Mouse (Mus musculus) embryonic facial prominence, embryonic 10.5 days (tissue): ENCODE data around the gene Arhgef26. TPM values are rescaled to one million over a fixed set of nuclear protein-coding genes. Genes with fewer than 3 reads are reported as not detected.

Source experiments
- DNase-seq: peaks from one replicate; pipeline ENCODE4 v3.0.0-alpha.2; 2017; ENCODE audit warnings: low spot score
- H3K27ac ChIP-seq: fragments of 300-500 bp; sonication (generic); replicated peaks from 2 replicates; pipeline ENCODE4 v1.5.1; 2016; ENCODE audit warnings: mild to moderate bottlenecking
- H3K27me3 ChIP-seq: fragments of 300-500 bp; sonication (generic); replicated peaks from 2 replicates; pipeline ENCODE4 v1.6.1; 2016; ENCODE audit warnings: low read depth, mild to moderate bottlenecking; ENCODE audit not compliant: poor library complexity, severe bottlenecking
- H3K36me3 ChIP-seq: fragments of 300-500 bp; sonication (generic); replicated peaks from 2 replicates; pipeline ENCODE4 v1.6.1; 2016; ENCODE audit warnings: mild to moderate bottlenecking, moderate library complexity
- H3K4me1 ChIP-seq: fragments of 300-500 bp; sonication (generic); 2 replicates; pipeline ENCODE4 v1.6.1; 2016
- H3K4me3 ChIP-seq: fragments of 300-500 bp; sonication (generic); 2 replicates; pipeline ENCODE4 v1.5.1; 2016; ENCODE audit warnings: mild to moderate bottlenecking, moderate library complexity
- H3K9me3 ChIP-seq: fragments of 300-500 bp; sonication (generic); 2 replicates; pipeline ENCODE4 v1.6.1; 2016; ENCODE audit warnings: mild to moderate bottlenecking
- WGBS: fragments of 180-500 bp; shearing (Covaris S2); methylation state at CpG from one replicate; pipeline ENCODE4 v1.1.7; 2016; 5-methylcytosine and 5-hydroxymethylcytosine counted together
- polyA plus RNA-seq: library from polyadenylated mRNA; unstranded; fragments of >200 nt; fragmentation: Nextera tagmentation; extraction: Ambion mirVana; gene quantifications from 2 replicates; pipeline ENCODE4 v1.2.1, GENCODE M21; 2016

The Arhgef26 gene
- polyA plus RNA-seq: 6.9 and 8.2 TPM in 2 replicates

GRCm38 (mm10) chr3:62338044-62338443 is at the start of gene Arhgef26:
Arhgef26 (plus strand) TSS chr3:62338344.
- DNase-seq: no peak
- Histone ChIP-seq H3K4me3 (peak within 1 kb of the TSS; percentile 81), H3K27ac (peak within 1 kb of the TSS; percentile 86), H3K9me3 (no peaks in the 10 kb centered on the region), H3K4me1 (peaks cover 23% of the 10 kb centered on the region), H3K36me3 (no peaks in the 10 kb centered on the region), H3K27me3 (peaks cover 30% of the 10 kb centered on the region)
- 78% methylated on average over 3 of the region's 3 CpGs for WGBS

- 90% methylated on average over 3 of the region's 3 CpGs for WGBS
- no peaks in the 10 kb centered on the region for H3K36me3 ChIP-seq
- H3K9me3 ChIP-seq: no peaks in the 10 kb centered on the region
- H3K4me1 ChIP-seq: no peaks in the 10 kb centered on the region
- DNase-seq: no peak
- no peaks in the 10 kb centered on the region for H3K27me3 ChIP-seq
- no peak overlapping the region for H3K27ac ChIP-seq
- no peak overlapping the region for H3K4me3 ChIP-seq
Measured at GRCm38 (mm10) chr3:62310493-62310892, 27.7 kb upstream of the Arhgef26 start.

- no peaks in the 10 kb centered on the region for H3K4me1 ChIP-seq
- 92% methylated on average over 5 of the region's 5 CpGs for WGBS
- no peaks in the 10 kb centered on the region for H3K27me3 ChIP-seq
Measured at GRCm38 (mm10) chr3:62311224-62311623, 26.9 kb upstream of the Arhgef26 start.

GRCm38 (mm10) chr3:62324708-62325107 is 13.4 kb upstream of the Arhgef26 start:
- Histone ChIP-seq H3K4me1 (no peaks in the 10 kb centered on the region), H3K4me3 (no peak overlapping the region), H3K36me3 (no peaks in the 10 kb centered on the region), H3K27me3 (no peaks in the 10 kb centered on the region), H3K9me3 (no peaks in the 10 kb centered on the region), H3K27ac (no peak overlapping the region)
- no peak for DNase-seq
- 64% methylated on average over 1 of the region's 1 CpGs for WGBS

More at GRCm38 (mm10) chr3:62311224-62311623, 26.9 kb upstream of the Arhgef26 start:
- Histone ChIP-seq H3K4me3 (no peak overlapping the region), H3K27ac (no peak overlapping the region), H3K36me3 (no peaks in the 10 kb centered on the region), H3K9me3 (no peaks in the 10 kb centered on the region)
- no peak for DNase-seq

- Histone ChIP-seq H3K36me3 (no peaks in the 10 kb centered on the region), H3K27ac (no peak overlapping the region), H3K4me1 (no peaks in the 10 kb centered on the region), H3K9me3 (no peaks in the 10 kb centered on the region), H3K4me3 (no peak overlapping the region), H3K27me3 (no peaks in the 10 kb centered on the region)
- no peak for DNase-seq
- WGBS: 79% methylated on average over 2 of the region's 2 CpGs
Measured at GRCm38 (mm10) chr3:62327903-62328302, 10.2 kb upstream of the Arhgef26 start.

GRCm38 (mm10) chr3:62338461-62338853 is 313 bp downstream of the Arhgef26 start:
- Histone ChIP-seq H3K27ac (peak overlapping the region; percentile 86), H3K4me3 (peak overlapping the region; percentile 81), H3K36me3 (no peaks in the 10 kb centered on the region), H3K9me3 (no peaks in the 10 kb centered on the region), H3K4me1 (peaks cover 23% of the 10 kb centered on the region), H3K27me3 (peaks cover 30% of the 10 kb centered on the region)
- WGBS: 2% methylated on average over 17 of the region's 17 CpGs
- no peak for DNase-seq

- H3K4me3 ChIP-seq: peak overlapping the region; percentile 81
- H3K27me3 ChIP-seq: peaks cover 30% of the 10 kb centered on the region
- peak overlapping the region; percentile 86 for H3K27ac ChIP-seq
- no peaks in the 10 kb centered on the region for H3K9me3 ChIP-seq
- WGBS: under 1% methylated on average over 68 of the region's 68 CpGs
- no peaks in the 10 kb centered on the region for H3K36me3 ChIP-seq
- peaks cover 23% of the 10 kb centered on the region for H3K4me1 ChIP-seq
- DNase-seq: peak; percentile 87
Measured at GRCm38 (mm10) chr3:62338854-62339515, 841 bp downstream of the Arhgef26 start.

- Histone ChIP-seq H3K27ac (peak overlapping the region; percentile 86), H3K36me3 (no peaks in the 10 kb centered on the region), H3K4me1 (peaks cover 23% of the 10 kb centered on the region), H3K9me3 (no peaks in the 10 kb centered on the region), H3K27me3 (peaks cover 30% of the 10 kb centered on the region), H3K4me3 (peak overlapping the region; percentile 81)
- DNase-seq: peak; percentile 68
- under 1% methylated on average over 53 of the region's 53 CpGs for WGBS
Measured at GRCm38 (mm10) chr3:62339516-62340051, 1.4 kb downstream of the Arhgef26 start.

GRCm38 (mm10) chr3:62340154-62340760 is 2.1 kb downstream of the Arhgef26 start:
- DNase-seq: peak; percentile 20
- H3K27ac ChIP-seq: peak overlapping the region; percentile 86; the same call in 1 of the 2 replicates

GRCm38 (mm10) chr3:62340861-62341260 is 2.7 kb downstream of the Arhgef26 start:
- H3K9me3 ChIP-seq: no peaks in the 10 kb centered on the region
- no peak overlapping the region for H3K27ac ChIP-seq
- H3K36me3 ChIP-seq: 0 out of 2 replicates have a peak, but pooled peaks cover 3% of the 10 kb centered on the region
- WGBS: 8% methylated on average over 2 of the region's 2 CpGs
- DNase-seq: no peak
- peaks cover 23% of the 10 kb centered on the region for H3K4me1 ChIP-seq
- H3K27me3 ChIP-seq: peaks cover 30% of the 10 kb centered on the region
- H3K4me3 ChIP-seq: peak overlapping the region; percentile 81

More at GRCm38 (mm10) chr3:62340154-62340760, 2.1 kb downstream of the Arhgef26 start:
- Histone ChIP-seq H3K36me3 (0 out of 2 replicates have a peak, but pooled peaks cover 2% of the 10 kb centered on the region), H3K4me1 (peaks cover 23% of the 10 kb centered on the region), H3K4me3 (peak overlapping the region; percentile 81), H3K27me3 (peaks cover 30% of the 10 kb centered on the region), H3K9me3 (no peaks in the 10 kb centered on the region)
- 7% methylated on average over 16 of the region's 16 CpGs for WGBS

GRCm38 (mm10) chr3:62341496-62342205 is 3.5 kb downstream of the Arhgef26 start:
- H3K4me1 ChIP-seq: peaks cover 23% of the 10 kb centered on the region
- no peak for DNase-seq
- H3K27ac ChIP-seq: no peak overlapping the region
- H3K4me3 ChIP-seq: no peak overlapping the region
- H3K9me3 ChIP-seq: no peaks in the 10 kb centered on the region
- peaks cover 30% of the 10 kb centered on the region for H3K27me3 ChIP-seq
- 4% methylated on average over 3 of the region's 3 CpGs for WGBS
- H3K36me3 ChIP-seq: 0 out of 2 replicates have a peak, but pooled peaks cover 3% of the 10 kb centered on the region

GRCm38 (mm10) chr3:62348514-62349217 is 10.5 kb downstream of the Arhgef26 start:
- 86% methylated on average over 6 of the region's 6 CpGs for WGBS
- no peak overlapping the region for H3K4me3 ChIP-seq
- H3K4me1 ChIP-seq: no peaks in the 10 kb centered on the region
- H3K27me3 ChIP-seq: no peaks in the 10 kb centered on the region
- no peak for DNase-seq
- no peaks in the 10 kb centered on the region for H3K9me3 ChIP-seq
- peaks cover 7% of the 10 kb centered on the region for H3K36me3 ChIP-seq
- H3K27ac ChIP-seq: no peak overlapping the region
